Mouse (Mus musculus) T-helper 1 cell (primary cell): ENCODE data around the gene Ccnd2.

Experiments used
- in situ Hi-C: fragments of 300-600 bp; cut with MboI, MseI; formaldehyde crosslinking; loops from one replicate; pipeline ENCODE4 v1.15.1; 2025; ENCODE audit warnings: high pct_unique_total_duplicates

Ccnd2 gene

DNA sequence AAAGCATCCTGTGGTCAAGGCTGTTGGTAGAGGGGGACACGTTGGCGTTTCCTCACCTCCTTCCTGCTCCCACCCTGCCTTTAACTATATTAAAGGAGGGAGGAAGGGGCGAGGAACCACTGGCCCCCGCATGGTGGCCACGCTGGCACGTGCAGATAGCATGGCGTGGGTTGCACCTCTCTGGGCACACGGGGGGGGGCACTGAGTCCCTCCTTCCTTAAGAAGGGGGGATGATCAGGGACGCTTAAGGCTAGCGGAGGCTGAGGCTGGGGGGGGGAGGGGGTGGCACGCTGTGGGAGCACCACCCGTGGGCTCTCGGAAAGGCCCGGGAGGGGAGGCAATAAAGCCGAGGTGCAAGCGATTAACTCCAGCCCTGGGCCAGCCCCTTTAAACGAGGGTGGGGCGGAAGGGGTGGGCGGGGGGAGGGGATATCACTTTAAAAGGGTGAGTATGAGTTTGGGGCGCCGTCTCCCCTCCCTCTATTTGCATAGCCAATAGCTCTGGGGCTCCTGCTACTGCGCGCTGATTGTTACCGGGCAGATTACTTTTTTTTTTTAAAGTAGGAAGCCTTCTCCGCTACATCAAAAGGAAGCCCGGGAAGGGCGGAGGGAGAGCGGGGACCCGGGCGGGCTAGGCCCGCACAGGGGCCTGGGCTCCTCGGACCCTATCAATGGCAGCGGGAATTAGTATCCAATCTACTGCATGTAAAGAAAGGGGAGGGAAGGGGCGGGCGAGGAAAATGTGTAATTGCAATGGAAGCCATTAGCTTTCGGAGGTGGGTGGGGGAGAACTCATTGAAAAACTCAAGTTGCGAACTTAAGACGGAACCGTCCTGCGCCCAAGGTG, at the start of gene Ccnd2:
TSS of gene Ccnd2 (minus strand) at position 88 of the 846 bp plus-strand sequence.
- in situ Hi-C loops = no loop called here

- in situ Hi-C loops = no loop called here
Measured at GRCm38 (mm10) chr6:127196985-127197384, 45.0 kb upstream of the Ccnd2 start.

GRCm38 (mm10) chr6:127181296-127181695, 29.3 kb upstream of the Ccnd2 start:
- in situ Hi-C loops = no loop called here

DNA sequence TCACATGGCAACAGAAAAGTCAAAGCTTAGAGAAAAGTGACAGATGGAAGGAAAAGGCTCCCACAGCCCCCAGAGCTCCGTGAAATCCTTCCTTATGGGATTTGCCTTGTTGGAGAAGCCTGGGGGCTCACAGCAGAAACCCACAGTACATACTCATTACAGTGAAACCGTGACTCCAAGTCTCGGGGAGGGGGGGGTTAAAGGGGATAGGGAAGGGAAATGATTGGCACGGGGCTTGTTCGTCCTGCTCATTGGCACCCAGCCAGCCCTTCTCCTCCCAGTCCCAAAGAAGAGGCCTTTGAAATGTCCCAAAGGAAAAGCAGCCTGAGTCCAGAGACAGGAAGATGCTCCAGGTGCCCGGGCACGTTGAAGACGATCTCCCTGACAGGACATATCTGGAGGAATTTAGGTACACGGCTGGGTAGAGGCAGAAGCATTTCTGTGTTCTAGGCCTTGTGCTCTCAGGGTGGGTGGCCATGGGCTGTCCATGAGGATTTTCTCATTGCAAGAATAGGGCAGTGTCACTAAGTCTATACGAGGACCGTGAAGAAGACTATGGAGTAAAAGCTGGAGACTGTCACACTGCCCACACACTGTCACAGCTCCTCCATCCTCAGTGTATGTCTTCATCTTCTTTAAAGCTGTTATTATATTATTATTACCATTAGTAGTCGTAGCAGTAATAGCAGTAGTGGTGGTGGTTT, 27.2 kb upstream of the Ccnd2 start:
- in situ Hi-C loops = no loop called here

- in situ Hi-C loops = no loop called here
Measured at GRCm38 (mm10) chr6:127177962-127178361, 26.0 kb upstream of the Ccnd2 start.

- in situ Hi-C loops = no loop called here
Measured at GRCm38 (mm10) chr6:127177441-127177840, 25.4 kb upstream of the Ccnd2 start.

DNA sequence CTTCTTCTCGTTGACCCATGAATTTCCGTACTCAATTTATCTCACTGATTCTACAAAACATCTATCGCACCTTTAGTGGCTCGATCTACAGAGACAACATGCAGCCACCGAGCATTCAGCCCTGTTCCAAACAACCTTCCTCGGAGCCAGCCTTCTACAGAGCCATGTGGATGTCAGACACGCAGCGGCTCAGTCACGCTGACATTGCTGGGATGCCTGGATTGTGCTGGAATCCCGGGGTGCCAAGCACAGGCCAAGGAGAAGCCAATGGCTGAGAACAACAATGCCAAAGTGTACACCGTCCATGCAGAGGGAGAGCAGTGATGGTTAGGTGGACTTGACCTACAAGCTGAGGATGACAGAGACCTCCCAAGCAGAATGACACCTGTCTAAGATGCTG, 20.5 kb upstream of the Ccnd2 start:
- in situ Hi-C loops = no loop called here

DNA sequence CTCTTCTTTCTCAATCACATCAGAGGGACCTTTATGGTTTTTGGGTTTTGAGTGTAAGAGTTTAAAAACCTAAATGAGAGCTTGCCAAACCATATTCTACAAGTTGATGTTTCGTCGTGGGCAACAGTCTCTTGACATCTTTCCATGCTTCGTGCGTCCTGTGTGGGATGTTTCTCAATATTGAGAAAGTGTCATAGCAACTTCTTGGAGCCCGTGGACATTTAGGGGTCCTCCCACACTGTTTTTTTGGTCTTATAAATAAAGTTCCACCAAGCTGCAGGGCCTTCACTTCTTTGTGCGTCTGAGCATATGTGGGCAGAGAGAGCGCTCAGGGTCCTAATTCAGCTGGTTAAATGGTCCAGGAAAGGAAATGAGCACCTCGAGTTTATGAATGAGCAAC, 18.7 kb upstream of the Ccnd2 start:
- in situ Hi-C loops = no loop called here

DNA sequence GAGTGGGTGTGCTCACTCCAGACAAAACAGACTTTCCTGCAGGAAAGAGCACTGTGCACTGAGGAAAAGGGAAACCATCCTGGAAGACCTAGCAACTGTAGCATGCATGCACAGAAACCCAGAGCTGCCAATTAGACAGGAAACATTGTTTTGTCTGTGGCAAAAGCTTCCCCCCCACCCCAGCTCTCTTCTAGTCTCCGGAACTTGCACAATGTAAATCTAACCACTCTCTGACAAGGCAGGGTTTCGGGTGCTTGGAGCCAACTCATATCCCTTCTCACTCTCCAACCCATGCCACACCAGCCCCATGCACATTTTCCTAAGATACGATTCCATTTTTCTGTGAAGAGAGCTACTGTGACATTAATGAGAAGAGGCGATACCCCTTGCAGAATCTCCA, 13.7 kb upstream of the Ccnd2 start:
- in situ Hi-C loops = no loop called here

DNA sequence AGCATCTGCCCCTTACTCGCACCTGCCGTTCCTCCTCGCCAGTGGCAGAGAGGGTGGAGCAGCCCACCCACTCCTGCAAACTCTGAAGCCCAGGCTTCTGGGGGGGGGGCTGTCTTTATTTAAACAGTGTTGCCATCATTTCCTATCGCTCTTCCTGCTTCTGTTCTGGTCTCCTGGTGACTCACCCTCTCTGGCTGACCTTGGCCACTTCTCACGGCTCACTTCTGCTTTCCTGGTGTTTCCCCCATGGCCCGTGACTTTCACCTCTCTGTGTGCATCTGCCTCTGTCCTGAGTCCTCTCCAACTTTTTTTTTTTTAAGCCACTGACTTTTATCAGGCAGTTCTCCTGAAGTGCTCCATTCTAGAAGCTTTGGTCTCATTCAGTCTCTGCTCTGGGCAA, 10.8 kb upstream of the Ccnd2 start:
- in situ Hi-C loops = no loop called here

GRCm38 (mm10) chr6:127157321-127157720, 5.3 kb upstream of the Ccnd2 start:
- in situ Hi-C loops = no loop called here

DNA sequence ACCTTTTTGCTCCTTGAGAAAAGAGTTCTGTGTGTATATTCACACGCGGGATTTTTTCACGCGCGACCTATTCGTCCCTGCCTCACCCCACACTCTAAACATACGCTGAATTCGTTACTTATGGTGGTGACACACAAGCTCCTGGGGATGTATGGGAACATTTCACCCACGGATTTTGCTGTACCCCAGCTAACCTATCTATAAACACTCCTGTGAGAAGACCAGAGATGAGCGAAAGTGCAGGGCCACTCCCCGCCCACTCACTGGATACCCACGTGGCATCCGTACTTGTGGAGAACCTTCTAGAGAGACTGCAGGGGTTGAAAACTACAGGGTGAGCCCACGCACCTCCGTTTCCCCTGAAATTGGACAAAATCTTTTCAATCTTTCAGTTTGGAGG, 3.5 kb upstream of the Ccnd2 start:
- in situ Hi-C loops = no loop called here

DNA sequence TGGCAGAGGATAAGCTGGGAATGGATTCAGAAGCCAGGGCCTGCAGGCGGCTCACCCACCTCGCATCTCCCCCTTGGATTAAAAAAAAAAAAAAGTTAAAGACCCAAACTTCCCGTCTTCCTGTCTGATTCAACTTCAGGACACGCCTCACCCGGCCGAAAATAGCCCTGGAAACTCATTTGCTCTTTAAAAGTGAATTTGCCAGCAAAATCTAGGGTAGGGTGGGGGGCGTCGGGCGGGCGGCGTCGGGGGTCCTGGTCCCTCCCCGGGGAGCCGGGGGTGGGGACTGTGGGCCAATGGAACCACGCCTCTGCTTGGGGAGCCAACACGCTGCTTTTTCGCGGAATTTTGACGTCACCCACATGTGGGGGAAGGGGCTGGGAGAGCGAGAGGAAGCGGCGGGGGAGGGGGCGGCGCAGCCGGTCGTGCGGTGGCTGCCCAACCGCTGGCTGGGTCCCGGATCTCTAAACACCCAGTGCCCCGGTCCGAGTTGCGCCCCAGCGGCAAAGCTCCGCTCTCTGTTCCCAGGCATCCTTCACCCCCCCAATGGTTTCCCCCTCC, 2.8 kb upstream of the Ccnd2 start:
- in situ Hi-C loops = no loop called here

GRCm38 (mm10) chr6:127153972-127154707, 2.1 kb upstream of the Ccnd2 start:
- in situ Hi-C loops = no loop called here

- in situ Hi-C loops = no loop called here
Measured at GRCm38 (mm10) chr6:127153296-127153800, 1.4 kb upstream of the Ccnd2 start.

DNA sequence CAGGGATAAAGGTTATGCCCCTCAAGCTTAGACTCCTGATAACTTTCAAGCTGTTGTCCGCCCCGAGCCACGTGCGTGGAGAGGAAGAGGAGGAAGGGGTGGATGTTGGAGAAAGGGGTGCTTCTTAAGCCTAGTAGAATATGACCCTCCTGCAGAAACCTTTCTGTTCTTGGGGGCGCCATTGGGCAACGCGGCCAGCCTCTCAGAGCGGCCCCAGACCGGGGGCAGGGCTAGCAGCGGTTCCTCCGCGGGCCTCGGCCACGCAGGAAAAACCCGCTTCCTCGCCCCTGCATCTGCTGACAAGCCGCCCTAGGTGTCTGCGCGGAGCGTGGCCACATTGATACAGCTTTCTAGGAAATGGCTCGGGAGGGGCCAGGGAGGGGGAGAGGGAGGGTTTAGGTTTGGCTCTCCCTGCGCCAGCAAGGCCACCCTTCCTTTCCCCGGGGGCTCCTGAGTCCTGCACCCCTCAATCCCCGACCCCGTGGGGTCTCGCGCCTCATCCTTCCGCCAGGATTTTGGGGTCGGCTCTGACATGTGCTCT, 358 bp downstream of the Ccnd2 start:
- in situ Hi-C loops = no loop called here

GRCm38 (mm10) chr6:127150663-127151564, 1.1 kb downstream of the Ccnd2 start:
- in situ Hi-C loops = no loop called here

- in situ Hi-C loops = loop anchor here (5.0 to 10.0 kb wide), 4 partner anchors 92 to 1205 kb away; partner anchors contain the start of gene Tulp3
Measured at GRCm38 (mm10) chr6:127149944-127150662, 1.9 kb downstream of the Ccnd2 start.

DNA sequence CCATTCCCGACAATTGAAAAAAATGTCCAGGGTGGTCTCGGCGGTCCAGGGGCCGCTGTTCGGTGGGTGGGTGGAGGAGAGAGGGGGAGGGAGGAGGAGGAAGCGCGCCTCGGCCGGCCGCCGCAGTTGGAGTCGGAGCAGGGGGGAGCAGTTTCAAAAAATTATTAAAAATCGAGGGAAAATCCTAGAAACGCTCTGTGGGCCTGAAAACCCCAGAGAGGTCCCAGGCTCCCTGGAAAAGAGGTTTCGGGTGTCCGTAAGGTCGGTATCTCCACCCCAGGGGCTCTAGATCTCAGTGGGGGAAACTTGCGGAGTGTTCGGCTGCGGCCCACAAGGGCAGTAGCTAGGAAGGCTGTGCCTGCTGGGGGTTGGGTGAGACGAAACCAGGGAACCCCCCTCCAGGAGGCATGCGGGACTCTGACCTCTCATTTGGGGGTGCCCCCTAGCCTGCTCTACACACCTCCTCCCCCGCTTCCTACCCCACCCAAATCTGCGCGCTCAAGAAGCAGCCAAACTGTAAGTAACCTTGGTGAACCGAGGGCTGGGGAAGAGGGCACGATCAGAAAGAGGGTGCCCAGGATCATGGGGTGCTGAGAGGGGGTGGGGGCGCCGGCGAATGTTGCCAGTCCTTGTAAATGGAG, 2.6 kb downstream of the Ccnd2 start:
- in situ Hi-C loops = loop anchor here (5.0 to 10.0 kb wide), 4 partner anchors 93 to 1205 kb away; partner anchors contain the start of gene Tulp3
